Mouse (Mus musculus) lung, postnatal 14 days (tissue): ENCODE measurements around the gene Sox6.

Experiments used
- DNase-seq: peaks from one replicate; pipeline ENCODE4 v3.0.0; 2021

The Sox6 gene

GRCm38 (mm10) chr7:115539003-115539402 lies 499.6 kb downstream of the Sox6 start:
- DNase-seq: no peak

DNA sequence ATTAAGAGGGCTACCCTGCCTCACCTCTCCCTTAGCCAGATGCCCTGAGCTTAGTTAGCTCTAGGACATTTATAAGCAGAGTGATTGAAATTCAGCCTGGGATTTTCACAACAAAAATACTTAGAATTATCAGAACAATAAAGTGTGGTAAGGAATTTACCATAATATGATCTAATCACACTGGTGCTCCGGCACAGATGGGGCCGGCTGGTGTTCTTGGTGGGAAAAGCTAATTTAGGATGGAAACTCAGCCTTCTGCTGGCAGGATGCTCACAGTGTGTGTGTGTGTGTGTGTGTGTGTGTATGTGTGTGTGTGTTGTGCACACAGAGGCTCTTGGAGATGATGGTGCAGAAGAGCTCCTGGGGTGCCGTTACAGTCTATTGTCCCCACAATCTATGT lies 501.0 kb downstream of the Sox6 start:
- DNase-seq: no peak

- DNase-seq: no peak
Observed at GRCm38 (mm10) chr7:115536521-115536920, 502.1 kb downstream of the Sox6 start.

DNA sequence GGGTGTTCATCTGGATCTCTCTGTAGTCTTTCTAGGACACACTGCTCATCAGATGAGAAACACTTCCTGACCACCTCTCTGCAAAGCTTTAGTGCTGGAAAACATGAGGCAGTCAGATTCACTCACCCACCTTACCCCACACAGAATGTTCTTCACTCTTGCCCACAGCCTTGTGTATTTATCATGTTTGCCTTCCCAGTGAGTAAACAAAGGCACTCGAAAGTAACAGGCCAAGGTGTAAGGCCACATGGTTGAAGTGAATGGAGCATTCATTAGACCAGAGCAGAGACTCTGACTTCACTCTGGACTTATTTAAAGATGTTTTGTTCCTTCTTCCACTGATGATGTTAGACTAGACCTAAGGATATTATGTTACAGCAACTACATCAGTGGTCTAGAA lies 506.7 kb downstream of the Sox6 start:
- DNase-seq: no peak

DNA sequence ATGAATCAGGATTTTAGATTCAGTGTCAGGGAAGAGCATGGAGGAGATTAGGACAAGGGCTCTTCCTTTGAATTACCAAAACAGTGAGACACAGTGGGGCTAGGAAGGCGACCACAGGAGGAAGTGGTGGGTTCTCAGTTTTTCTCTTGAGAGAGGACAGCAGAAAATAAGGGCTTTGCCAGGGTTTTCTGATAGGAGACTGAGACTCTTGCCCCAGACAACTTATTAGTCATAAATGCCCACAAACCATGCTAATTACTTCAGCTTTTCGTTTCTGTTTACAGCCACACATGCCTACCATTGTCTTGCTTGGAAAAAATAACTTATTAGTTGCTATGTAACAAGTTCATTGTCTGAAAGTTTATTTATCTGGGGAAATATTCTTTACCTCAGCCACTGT lies 507.4 kb downstream of the Sox6 start:
- no peak for DNase-seq

GRCm38 (mm10) chr7:115517701-115518100 lies 520.9 kb downstream of the Sox6 start:
- DNase-seq: no peak

GRCm38 (mm10) chr7:115513681-115514080 lies 524.9 kb downstream of the Sox6 start:
- DNase-seq: no peak

DNA sequence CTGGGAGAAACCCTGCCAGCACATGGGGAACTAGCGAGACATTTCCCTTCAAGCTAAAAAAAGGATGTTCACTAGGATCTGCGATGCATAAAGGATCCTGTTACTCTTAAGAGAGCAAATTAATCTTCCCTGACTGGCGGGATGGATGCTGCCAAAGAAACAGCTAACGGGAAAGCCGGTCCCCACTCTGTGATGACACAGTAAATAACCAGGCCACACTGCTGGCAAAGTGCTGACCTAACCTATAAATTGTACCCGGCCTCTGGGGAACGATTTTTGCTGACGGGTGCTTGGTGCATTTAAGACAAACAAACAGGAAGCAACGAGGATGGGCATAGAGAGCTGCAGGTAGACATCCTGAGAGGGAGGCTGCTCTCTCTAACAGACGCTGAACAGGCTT lies 526.8 kb downstream of the Sox6 start:
- DNase-seq: no peak

GRCm38 (mm10) chr7:115511091-115511490 lies 527.5 kb downstream of the Sox6 start:
- no peak for DNase-seq

DNA sequence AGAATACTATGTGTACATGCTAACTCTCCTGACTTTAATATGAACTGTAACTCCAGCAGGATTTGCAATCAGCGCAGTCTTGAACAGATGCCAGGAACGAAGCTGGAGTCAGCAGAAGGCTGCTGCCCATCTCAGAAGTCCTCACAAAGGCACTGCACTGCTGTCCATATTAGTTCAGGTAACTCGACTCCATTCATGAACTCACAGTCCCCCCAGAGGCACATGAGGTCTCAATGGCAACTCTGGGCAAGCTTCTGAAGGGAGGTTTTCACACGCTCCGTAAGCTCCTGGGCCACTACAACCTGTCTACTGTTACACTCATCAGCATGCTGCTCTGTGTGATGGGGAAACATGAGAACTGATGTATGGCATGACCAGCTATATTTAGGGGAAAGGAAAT lies 528.6 kb downstream of the Sox6 start:
- no peak for DNase-seq

GRCm38 (mm10) chr7:115506385-115506784 lies 532.2 kb downstream of the Sox6 start:
- DNase-seq: no peak

DNA sequence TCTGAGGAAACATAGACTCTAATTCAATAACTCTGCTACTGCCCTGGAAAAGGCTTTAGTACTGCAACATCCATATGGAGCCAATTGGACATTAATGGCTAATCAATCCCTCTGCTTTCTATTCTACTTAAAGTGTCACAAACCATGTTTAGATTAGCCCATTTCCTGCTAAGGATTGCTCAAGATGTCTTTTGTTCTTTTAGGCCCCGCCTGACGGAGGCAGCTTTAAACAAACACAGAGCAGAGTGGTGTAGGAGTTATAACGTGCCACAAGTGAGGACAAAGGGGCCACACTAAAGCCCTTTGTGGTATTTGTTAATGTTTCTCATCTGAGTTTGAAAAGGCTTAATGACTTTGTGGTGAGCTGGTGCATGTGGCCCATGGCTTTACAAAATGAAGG lies 537.1 kb downstream of the Sox6 start:
- DNase-seq: no peak

GRCm38 (mm10) chr7:115500825-115501224 lies 537.8 kb downstream of the Sox6 start:
- no peak for DNase-seq

- DNase-seq: peak; percentile 22
Observed at GRCm38 (mm10) chr7:115500170-115500569, 538.4 kb downstream of the Sox6 start.

GRCm38 (mm10) chr7:115491721-115492120 lies 546.9 kb downstream of the Sox6 start:
- DNase-seq: no peak

DNA sequence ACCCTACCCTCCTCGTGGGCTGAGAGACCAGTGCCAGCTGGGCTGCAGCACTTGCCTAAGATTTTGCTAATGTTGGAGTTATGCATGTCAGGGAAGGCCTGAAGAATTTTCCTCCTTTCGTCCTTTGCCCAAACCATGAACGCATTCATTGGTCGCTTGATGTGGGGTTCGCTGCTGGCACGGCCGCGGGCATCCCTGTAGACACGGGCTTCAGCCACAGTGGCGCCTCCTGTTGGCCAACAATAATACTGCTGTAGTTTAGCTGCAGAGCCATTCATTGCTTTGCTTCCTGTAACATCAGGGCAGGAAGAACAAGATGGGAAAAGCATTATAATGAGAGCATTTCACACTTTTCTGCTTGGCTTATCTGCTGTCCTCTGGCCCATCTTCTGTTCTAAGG lies 549.0 kb downstream of the Sox6 start:
- DNase-seq: peak; percentile 8

DNA sequence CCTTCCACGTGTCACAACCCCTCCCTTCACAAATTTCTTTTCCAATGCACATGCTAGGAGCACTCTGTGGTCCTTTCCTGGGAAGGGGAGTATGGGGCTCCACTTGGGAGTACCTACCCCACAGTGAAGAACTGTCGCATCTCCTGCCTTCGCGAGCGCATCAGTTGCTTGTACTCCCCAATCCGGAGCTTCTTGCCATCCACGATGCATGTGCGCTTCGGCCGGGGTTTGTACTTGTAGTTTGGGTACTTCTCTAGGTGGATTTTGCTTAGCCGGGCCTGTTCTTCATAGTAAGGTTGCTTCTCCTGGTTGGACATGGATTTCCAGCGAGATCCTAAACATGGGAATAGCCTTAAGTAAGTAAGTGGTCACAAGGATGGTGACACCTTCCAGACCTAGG lies 552.2 kb downstream of the Sox6 start:
- DNase-seq: no peak

DNA sequence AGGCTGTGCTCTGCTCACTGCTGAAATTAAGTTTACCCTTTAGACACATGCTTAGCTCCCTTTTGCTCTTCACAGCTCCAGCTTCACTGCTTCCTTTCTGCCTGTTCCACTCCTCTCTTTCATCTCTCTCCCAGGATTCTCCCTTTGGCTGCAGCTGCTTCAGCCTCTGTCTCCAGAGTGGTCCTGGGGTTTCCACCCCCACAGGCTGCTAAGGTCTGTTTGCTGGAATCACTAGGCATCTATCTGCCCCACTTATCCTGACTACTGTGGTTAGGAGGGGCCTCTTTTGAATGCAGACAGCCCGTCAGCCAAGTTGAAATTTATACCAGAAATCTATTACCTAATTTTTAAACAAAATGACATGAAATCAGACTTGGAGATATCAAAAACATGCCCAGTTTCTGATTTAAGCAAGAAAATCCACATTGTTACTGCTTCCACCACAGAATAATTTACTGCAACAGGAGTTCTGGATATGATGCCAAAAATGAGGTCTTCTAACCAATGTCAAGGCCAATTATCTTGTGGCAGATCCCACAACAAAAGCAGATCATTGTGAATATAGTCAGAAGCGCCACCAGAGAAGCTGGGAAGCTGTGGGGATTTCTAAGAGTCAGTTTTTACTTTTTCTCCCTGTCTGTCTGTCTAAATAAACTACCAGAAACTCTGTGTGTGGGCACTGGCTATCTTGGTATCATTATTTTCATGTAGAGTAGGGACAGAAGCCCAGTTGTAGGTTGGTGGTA lies 552.8 kb downstream of the Sox6 start:
- no peak for DNase-seq

DNA sequence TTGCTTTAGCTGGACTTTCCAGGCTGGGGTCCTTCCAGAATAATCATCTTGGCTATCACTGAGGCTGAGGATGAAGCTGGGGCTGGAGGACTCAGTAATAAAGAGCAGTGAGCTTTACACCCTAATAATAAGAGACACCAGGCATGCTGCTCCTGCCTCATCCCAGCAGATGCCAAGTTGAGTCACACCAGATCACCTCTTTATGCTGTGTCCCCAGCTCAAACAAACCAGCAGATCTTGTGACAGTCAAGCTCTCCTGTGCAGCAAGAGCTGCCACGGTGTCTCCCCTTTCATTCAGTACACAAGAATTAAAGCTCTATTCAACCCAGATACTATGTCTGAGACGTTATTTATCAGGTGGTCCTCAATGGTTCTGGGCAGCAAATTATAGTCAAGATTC lies 560.8 kb downstream of the Sox6 start:
- DNase-seq: no peak

DNA sequence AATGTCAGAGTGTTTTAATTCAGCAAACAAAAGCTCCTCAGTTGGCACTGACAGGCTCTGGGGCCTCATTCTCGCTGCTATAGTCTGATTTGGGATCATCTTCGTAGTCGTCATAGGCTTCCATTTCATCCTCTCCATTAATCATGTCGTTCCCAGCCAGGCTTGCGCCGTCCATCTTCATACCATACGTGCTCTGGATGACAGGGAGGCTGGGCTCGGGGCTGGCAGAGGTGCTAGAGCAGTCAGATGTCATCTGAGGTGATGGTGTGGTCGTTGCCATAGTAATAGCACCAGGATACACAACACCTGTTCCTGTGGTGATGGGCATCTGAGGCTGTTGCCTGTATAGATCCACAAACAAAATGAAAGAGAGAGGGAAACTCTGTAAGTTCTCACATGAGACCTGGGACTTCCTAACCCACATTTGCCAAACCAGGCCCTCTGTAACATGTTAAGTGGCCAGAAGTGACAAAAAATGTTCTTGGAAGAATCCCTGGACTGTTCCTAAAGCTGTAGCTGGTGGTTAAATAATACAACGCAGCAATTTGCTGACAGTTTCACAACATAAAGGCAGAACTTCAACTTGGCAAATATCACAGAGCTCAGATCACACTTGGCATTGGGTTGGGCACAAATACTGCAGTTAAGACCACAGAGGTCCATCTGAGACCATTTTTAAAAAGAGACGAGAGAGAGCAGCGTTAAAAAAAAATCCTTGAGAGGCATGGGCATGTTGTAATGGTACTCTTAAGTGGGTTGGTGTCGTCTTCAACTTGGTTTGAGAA lies 561.5 kb downstream of the Sox6 start:
- no peak for DNase-seq

DNA sequence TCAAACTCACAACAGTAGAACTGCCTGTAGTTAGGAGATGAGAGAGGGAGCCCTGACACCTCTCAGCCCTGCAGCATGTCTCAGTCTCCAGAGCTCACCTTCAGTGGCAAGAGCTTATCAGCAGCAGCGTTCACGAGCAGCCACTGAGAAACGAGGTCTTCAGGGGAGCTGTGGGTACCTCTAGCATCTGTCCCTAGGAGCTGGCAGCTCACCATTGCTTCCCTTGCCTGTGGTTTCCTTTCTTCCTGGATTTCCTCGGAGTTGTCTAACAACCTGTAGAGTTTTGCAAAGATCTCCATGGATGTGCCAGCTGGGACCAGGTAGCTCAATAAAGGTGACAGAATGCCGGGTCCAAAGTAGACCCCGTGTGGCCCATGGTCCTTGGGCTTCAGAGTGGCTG lies 563.4 kb downstream of the Sox6 start:
- DNase-seq: no peak

GRCm38 (mm10) chr7:115474115-115474514 lies 564.5 kb downstream of the Sox6 start:
- DNase-seq: no peak

DNA sequence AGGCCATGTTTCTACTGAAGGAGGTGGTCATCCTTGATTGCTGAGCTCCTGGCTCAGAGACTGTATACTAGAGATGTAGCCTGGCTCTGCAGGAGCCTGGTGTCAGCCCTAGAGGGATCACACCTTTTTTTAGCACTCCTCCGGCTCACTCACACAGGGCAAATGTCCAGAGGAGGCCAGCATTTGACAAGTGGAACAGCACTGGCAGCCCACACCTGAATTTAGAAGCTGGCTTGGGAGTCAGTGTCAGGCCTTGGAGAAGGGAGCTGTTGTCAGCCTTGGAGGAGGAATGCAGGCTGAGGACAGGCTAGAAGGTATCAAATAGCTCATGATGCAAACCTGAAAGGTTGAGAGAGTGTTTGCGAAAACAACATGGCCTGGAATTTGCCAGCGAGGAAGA lies 565.7 kb downstream of the Sox6 start:
- no peak for DNase-seq

- no peak for DNase-seq
Observed at GRCm38 (mm10) chr7:115471521-115471920, 567.1 kb downstream of the Sox6 start.

GRCm38 (mm10) chr7:115466811-115467210 lies 571.8 kb downstream of the Sox6 start:
- DNase-seq: no peak
